Mouse (Mus musculus) heart, postnatal 10 days (tissue): ENCODE data around the gene Slc35e3. TPM values are rescaled to one million over a fixed set of nuclear protein-coding genes. Genes with fewer than 3 reads are reported as not detected.
"Not testable (repeated sequence)": the region's sequence is repeated elsewhere in the genome, so short reads cannot be mapped to it uniquely, and the experiment has no call there.

Experiments used
- DNase-seq, 2 experiments: peaks; one replicate each; pipeline ENCODE4 v3.0.0; 2021
- intact Hi-C: fragments of 180-260 bp; cut with DNase I; formaldehyde crosslinking; loops from one replicate; pipeline ENCODE4 v1.15.1; 2025
- total RNA-seq, 2 experiments: library from RNA; stranded (reverse); gene quantifications; 2 replicates each; pipeline ENCODE4 v1.2.3; 2021

The Slc35e3 gene
- total RNA-seq, 2 experiments from 2014 or later, result 7.4 to 8.5 TPM

GRCm38 (mm10) chr10:117737075-117737474 lies 9.1 kb downstream of the Slc35e3 start:
- intact Hi-C loops, result no loop called here

DNA sequence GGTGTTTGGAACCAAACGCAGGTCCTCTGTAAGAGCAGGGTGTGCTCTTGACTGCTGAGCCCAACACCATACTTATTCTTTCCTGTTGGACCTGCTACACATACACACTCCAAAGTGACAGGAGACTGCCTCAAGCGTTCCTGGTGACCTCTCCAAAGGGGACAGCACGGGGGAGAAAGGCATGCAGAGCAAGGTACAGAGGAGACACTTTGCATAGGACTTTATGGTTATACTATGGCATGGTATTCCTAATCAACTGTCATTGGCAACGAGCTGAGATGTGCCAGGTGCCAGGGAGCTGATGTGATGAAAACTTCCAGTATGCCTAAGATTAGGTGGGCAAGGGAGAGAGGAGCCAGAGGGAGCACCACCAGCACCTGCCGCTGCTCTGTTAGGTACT lies 9.6 kb downstream of the Slc35e3 start:
- DNase-seq, result no peak
- intact Hi-C loops, result no loop called here

More at GRCm38 (mm10) chr10:117737075-117737474, 9.1 kb downstream of the Slc35e3 start:
- no peak for DNase-seq

- DNase-seq, intact Hi-C loops: not testable (repeated sequence)
Measured at GRCm38 (mm10) chr10:117735396-117735795, 10.8 kb downstream of the Slc35e3 start.

- DNase-seq, intact Hi-C loops: not testable (repeated sequence)
Measured at GRCm38 (mm10) chr10:117734104-117734852, 11.9 kb downstream of the Slc35e3 start.

- intact Hi-C loops, DNase-seq: not testable (repeated sequence)
Measured at GRCm38 (mm10) chr10:117733626-117734025, 12.5 kb downstream of the Slc35e3 start.

- no peak for DNase-seq
- intact Hi-C loops, result no loop called here
Measured at GRCm38 (mm10) chr10:117732962-117733592, 13.1 kb downstream of the Slc35e3 start.

GRCm38 (mm10) chr10:117732184-117732583 lies 14.0 kb downstream of the Slc35e3 start:
- intact Hi-C loops, result no loop called here
- no peak for DNase-seq

GRCm38 (mm10) chr10:117731244-117732101 lies 14.7 kb downstream of the Slc35e3 start:
- DNase-seq, result peak; percentile 65 to 71
- intact Hi-C loops, result loop anchor here (1.0 to 2.0 kb wide), 2 partner anchors 379 to 639 kb away; no protein-coding TSS in a partner anchor

- intact Hi-C loops, result loop anchor here (1.0 to 2.0 kb wide), 2 partner anchors 380 to 640 kb away; no protein-coding TSS in a partner anchor
- DNase-seq, result no peak
Measured at GRCm38 (mm10) chr10:117730637-117731203, 15.4 kb downstream of the Slc35e3 start.

GRCm38 (mm10) chr10:117730140-117730539 lies 16.0 kb downstream of the Slc35e3 start:
- no peak for DNase-seq
- intact Hi-C loops, result loop anchor here (2.0 kb wide), 1 partner anchor 381 kb away; no protein-coding TSS in a partner anchor

- DNase-seq, result no peak
- intact Hi-C loops, result no loop called here
Measured at GRCm38 (mm10) chr10:117729139-117729814, 16.9 kb downstream of the Slc35e3 start.

DNA sequence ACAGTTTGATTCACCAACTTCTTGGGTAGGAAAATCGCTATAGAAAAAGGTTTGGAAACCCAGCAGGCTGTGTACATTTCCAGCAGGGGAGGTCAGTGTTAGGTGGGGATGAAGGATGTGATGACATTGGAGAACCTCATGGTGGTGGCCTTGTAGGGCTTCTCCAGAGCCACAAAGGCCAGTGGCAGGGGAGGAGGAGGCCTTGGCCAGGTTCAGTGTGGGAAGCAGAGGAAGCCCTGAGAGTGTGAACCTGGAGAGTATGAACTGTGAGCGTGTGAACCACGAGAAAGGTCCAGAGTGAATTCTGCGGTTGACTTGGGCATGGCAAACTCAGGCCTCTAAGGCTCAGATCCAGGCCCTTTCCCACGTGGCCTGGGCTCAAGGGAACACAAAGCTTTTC lies 17.6 kb downstream of the Slc35e3 start:
- intact Hi-C loops, result no loop called here
- DNase-seq, result no peak

DNA sequence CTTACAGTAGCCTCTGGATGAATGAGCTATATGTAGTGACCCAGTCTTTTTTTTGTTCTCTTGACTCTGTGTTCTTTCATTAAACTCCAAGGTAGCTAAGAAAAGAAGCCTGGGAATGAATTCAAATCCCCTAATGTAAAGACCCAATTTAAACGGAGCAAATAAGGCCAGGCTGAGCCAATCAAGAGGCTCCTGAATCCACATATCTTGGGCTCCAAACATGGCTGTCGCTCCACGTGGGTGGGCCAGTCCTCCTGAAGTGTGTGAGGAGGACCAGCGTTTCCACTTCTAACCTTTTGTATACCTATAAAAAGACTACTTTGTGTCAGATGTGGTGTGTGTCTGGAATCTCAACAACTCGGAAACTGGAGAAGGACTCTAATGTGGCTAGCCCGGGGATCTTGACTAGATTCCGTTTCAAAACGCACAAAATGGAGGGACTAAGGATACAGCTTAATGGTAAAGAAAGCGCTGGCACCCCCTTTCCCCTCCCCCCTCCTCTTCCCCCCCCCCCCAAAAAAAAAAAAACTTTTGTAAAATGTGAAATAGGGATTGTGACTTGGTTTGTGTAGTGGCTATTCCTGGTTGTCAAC lies 18.6 kb downstream of the Slc35e3 start:
- DNase-seq, result no peak
- intact Hi-C loops, result no loop called here

- intact Hi-C loops, result no loop called here
- DNase-seq, result no peak
Measured at GRCm38 (mm10) chr10:117726888-117727385, 19.2 kb downstream of the Slc35e3 start.

GRCm38 (mm10) chr10:117726350-117726749 lies 19.8 kb downstream of the Slc35e3 start:
- DNase-seq, result no peak
- intact Hi-C loops, result no loop called here

DNA sequence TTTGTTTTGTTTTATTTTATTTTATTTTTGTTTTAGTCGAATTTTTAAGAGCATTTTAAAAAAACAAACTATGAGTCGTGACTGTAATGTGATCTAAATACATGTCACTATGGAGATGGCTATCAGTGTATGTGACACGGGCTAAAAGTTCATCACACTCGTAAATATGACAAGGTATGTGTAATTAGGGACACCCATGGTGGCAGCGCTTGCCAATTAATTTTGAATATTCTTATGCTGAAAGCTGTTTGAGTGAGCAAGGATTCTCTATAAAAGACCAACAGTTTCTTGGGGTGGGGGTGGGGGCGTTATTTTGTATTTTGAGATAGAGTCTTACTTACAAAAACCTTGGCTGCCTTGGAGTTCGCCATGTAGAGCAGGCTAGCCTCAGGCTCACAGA lies 20.5 kb downstream of the Slc35e3 start:
- intact Hi-C loops, result no loop called here
- no peak for DNase-seq

DNA sequence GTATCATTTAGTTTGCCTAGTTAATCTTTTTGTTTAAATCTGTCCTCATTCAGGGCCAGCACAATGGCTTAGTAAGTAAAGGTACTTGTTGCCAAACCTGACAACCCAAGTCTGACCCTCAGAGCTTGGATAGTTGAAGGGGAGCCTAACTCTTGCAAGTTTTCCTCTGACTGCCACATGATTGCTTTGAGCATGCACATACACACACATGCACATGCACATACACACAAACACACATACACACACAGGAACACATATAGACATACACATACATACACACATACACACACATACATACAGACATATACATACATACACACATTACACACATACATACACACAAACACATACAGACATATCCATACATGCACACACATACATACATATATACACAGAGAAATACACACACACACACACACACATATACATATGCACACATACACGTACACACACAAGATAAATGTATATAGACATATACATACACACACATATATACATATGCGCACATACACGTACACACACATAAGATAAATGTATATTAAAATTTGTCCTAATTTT lies 21.3 kb downstream of the Slc35e3 start:
- intact Hi-C loops, result no loop called here
- DNase-seq, result no peak

DNA sequence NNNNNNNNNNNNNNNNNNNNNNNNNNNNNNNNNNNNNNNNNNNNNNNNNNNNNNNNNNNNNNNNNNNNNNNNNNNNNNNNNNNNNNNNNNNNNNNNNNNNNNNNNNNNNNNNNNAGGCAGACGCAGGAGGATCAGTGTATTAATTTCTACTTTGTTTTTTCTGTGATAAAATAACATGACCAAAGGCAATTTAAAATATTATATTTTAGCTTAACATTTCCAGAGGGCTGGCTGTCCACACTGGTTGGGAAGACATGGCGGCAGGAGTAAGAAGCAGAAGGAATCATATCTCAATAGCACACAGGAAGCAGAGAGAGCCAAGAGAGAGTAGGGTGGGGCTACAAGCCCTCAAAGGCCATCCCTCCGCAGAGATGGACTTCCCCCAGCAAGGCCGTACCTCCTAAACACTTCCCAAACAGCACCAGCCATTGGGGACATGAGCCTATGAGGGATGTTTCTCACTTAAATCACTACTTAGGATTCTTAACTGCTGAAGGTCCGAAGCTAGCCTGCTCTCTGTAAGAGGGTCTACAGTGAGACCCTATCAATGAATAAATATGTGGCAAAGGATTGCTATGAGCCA lies 21.9 kb downstream of the Slc35e3 start:
- DNase-seq, result no peak
- intact Hi-C loops, result no loop called here
